Mouse (Mus musculus): Measurements from ENCODE around the gene Sqstm1. TPM values are rescaled to one million over a fixed set of nuclear protein-coding genes. Genes with fewer than 3 reads are reported as not detected.

The Sqstm1 gene
- polyA plus RNA-seq, 1 experiment from 2014 or later = 193 TPM

DNA sequence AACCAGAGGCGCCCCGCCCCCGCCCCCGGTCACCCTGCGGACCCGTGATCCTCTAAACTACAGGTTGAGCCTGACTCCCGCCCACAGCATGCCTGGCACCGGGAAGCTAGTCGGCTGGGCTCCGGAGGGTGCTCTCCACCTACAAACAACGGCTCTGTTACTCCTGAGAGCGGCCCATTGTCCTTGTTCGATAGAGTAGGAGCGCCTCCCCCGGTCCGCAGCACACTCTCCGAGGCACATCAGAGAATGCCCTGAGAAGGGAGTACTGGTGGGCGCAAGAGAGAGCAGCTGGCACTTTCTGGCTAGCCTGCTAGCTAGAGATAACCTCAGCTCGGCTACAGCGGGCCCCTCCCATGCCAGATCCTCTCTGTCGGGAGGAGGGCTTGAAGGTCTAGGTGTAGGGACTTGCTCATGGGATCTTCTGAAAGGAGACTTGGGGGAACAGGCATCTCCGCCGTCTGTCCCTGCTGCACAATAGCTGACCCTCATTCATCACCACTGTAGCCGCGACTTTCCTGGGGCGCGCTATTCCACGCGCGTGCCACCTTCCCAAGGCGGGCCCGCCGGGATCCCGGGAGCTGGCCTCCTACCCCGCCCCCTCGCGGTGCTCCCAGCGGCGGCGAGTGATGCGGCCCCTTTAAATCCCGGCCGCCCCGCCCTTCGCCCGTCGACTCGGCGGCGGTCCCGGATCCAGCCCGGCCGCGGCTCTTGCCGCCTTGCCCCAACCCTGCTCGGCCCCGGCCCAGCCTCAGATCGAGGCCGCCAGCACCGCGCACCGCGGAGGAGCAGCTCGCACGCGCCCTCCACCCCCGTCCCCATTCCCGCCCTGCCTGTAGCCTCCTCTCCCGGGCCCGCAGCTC lies 14.3 kb upstream of the Sqstm1 start:
- ATAC-seq = peak; percentile 88
- H3K27me3 ChIP-seq (replicated peaks; ENCODE audit: control insufficient read depth, insufficient read depth, low read length) = no peaks in the 10 kb centered on the region
- H3K9ac ChIP-seq (ENCODE audit: low read depth, low read length) = peak overlapping the region; percentile 97
- H3K4me3 ChIP-seq (ENCODE audit: low read length) = peak overlapping the region; percentile 97
- peaks cover 38% of the 10 kb centered on the region for H3K4me1 ChIP-seq (ENCODE audit: control insufficient read depth, insufficient read depth, low read length)
- H3K27ac ChIP-seq (ENCODE audit: low read length) = peak overlapping the region; percentile 91
- H3K4me2 ChIP-seq (ENCODE audit: low read depth, low read length) = peak overlapping the region; percentile 89
- no peaks in the 10 kb centered on the region for H3K9me3 ChIP-seq (ENCODE audit: control insufficient read depth, low read length)
- no peaks in the 10 kb centered on the region for H3K36me3 ChIP-seq (ENCODE audit: control insufficient read depth, insufficient read depth, low read length)
- WGBS = under 1% methylated on average over 70 of the region's 70 CpGs

- peaks cover 31% of the 10 kb centered on the region for H3K4me1 ChIP-seq (ENCODE audit: control insufficient read depth, insufficient read depth, low read length)
- 6% methylated on average over 17 of the region's 17 CpGs for WGBS
- peak overlapping the region; percentile 97 for H3K9ac ChIP-seq (ENCODE audit: low read depth, low read length)
- no peaks in the 10 kb centered on the region for H3K27me3 ChIP-seq (replicated peaks; ENCODE audit: control insufficient read depth, insufficient read depth, low read length)
- H3K4me2 ChIP-seq (ENCODE audit: low read depth, low read length) = peak overlapping the region; percentile 89
- H3K4me3 ChIP-seq (ENCODE audit: low read length) = peak overlapping the region; percentile 97
- ATAC-seq = peak; percentile 9
- peak overlapping the region; percentile 91 for H3K27ac ChIP-seq (ENCODE audit: low read length)
- no peaks in the 10 kb centered on the region for H3K9me3 ChIP-seq (ENCODE audit: control insufficient read depth, low read length)
- H3K36me3 ChIP-seq (ENCODE audit: control insufficient read depth, insufficient read depth, low read length) = no peaks in the 10 kb centered on the region
These were observed 13.4 kb upstream of the Sqstm1 start for GRCm38 (mm10) chr11:50223783-50224662.

GRCm38 (mm10) chr11:50222559-50223276 lies 12.1 kb upstream of the Sqstm1 start:
- Histone ChIP-seq H3K36me3 (ENCODE audit: control insufficient read depth, insufficient read depth, low read length) (no peaks in the 10 kb centered on the region), H3K27ac (ENCODE audit: low read length) (no peak overlapping the region), H3K9ac (ENCODE audit: low read depth, low read length) (no peak overlapping the region; the same call in 1 of the 2 replicates), H3K4me2 (ENCODE audit: low read depth, low read length) (peak overlapping the region; percentile 89), H3K4me1 (ENCODE audit: control insufficient read depth, insufficient read depth, low read length) (peaks cover 26% of the 10 kb centered on the region), H3K9me3 (ENCODE audit: control insufficient read depth, low read length) (no peaks in the 10 kb centered on the region), H3K4me3 (ENCODE audit: low read length) (peak overlapping the region; percentile 97; the same call in 1 of the 2 replicates), H3K27me3 (replicated peaks; ENCODE audit: control insufficient read depth, insufficient read depth, low read length) (no peaks in the 10 kb centered on the region)
- ATAC-seq = no peak
- 54% methylated on average over 7 of the region's 7 CpGs for WGBS

DNA sequence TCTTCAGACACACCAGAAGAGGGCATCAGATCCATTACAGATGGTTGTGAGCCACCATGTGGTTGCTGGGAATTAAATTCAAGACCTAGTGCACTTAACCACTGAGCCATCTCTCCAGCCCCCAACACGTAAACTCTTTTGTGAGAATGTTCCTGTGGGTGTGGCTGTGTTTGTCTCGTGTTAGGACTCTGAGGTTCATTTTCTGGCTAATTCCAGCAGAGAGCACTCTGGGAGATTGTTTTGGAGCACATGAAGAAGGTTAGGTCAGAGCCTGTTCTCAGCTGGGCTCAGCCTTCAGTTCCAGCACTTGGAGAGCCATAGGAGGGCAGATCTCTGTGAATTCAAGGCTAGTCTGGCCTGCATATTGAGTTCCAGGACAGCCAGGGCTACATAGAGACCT lies 9.2 kb upstream of the Sqstm1 start:
- no peak overlapping the region for H3K4me3 ChIP-seq (ENCODE audit: low read length)
- H3K36me3 ChIP-seq (ENCODE audit: control insufficient read depth, insufficient read depth, low read length) = no peaks in the 10 kb centered on the region
- no peaks in the 10 kb centered on the region for H3K27me3 ChIP-seq (replicated peaks; ENCODE audit: control insufficient read depth, insufficient read depth, low read length)
- H3K9me3 ChIP-seq (ENCODE audit: control insufficient read depth, low read length) = no peaks in the 10 kb centered on the region
- WGBS = 42% methylated on average over 2 of the region's 2 CpGs
- ATAC-seq = no peak
- H3K27ac ChIP-seq (ENCODE audit: low read length) = no peak overlapping the region
- no peak overlapping the region for H3K9ac ChIP-seq (ENCODE audit: low read depth, low read length)
- peaks cover 23% of the 10 kb centered on the region for H3K4me1 ChIP-seq (ENCODE audit: control insufficient read depth, insufficient read depth, low read length)
- no peak overlapping the region for H3K4me2 ChIP-seq (ENCODE audit: low read depth, low read length)

DNA sequence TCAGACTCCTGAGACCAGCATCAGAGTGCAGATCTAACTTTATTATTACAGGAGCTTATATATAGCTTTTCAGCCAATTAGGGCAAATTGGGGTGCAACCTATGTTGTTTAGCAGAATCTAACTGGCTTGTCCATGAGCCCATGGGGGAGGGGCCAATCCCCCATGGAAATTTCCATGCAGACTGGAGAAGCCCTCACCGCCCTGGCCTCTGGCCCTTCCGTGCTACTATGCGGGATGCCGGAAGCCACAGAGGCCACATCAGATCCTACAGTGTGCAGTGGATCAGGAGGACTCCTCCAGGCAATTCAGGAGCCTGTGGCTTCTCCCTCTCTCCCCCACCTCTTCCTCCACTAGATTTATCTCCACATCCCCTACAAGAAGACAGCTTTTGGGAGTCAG lies 7.2 kb upstream of the Sqstm1 start:
- Histone ChIP-seq H3K9ac (ENCODE audit: low read depth, low read length) (no peak overlapping the region), H3K4me1 (ENCODE audit: control insufficient read depth, insufficient read depth, low read length) (peaks cover 31% of the 10 kb centered on the region), H3K9me3 (ENCODE audit: control insufficient read depth, low read length) (no peaks in the 10 kb centered on the region), H3K36me3 (ENCODE audit: control insufficient read depth, insufficient read depth, low read length) (no peaks in the 10 kb centered on the region), H3K27ac (ENCODE audit: low read length) (peak overlapping the region; percentile 34), H3K4me3 (ENCODE audit: low read length) (no peak overlapping the region), H3K27me3 (replicated peaks; ENCODE audit: control insufficient read depth, insufficient read depth, low read length) (no peaks in the 10 kb centered on the region), H3K4me2 (ENCODE audit: low read depth, low read length) (no peak overlapping the region)
- WGBS = 52% methylated on average over 4 of the region's 4 CpGs
- no peak for ATAC-seq

- H3K4me1 ChIP-seq (ENCODE audit: control insufficient read depth, insufficient read depth, low read length) = peaks cover 36% of the 10 kb centered on the region
- no peaks in the 10 kb centered on the region for H3K27me3 ChIP-seq (replicated peaks; ENCODE audit: control insufficient read depth, insufficient read depth, low read length)
- 69% methylated on average over 4 of the region's 4 CpGs for WGBS
- H3K9ac ChIP-seq (ENCODE audit: low read depth, low read length) = no peak overlapping the region; the same call in 1 of the 2 replicates
- H3K27ac ChIP-seq (ENCODE audit: low read length) = no peak overlapping the region
- no peaks in the 10 kb centered on the region for H3K36me3 ChIP-seq (ENCODE audit: control insufficient read depth, insufficient read depth, low read length)
- ATAC-seq = no peak
- no peak overlapping the region for H3K4me2 ChIP-seq (ENCODE audit: low read depth, low read length)
- no peak overlapping the region for H3K4me3 ChIP-seq (ENCODE audit: low read length)
- no peaks in the 10 kb centered on the region for H3K9me3 ChIP-seq (ENCODE audit: control insufficient read depth, low read length)
These were observed 6.2 kb upstream of the Sqstm1 start for GRCm38 (mm10) chr11:50216724-50217366.

GRCm38 (mm10) chr11:50215633-50216032 lies 5.0 kb upstream of the Sqstm1 start:
- Histone ChIP-seq H3K9me3 (ENCODE audit: control insufficient read depth, low read length) (no peaks in the 10 kb centered on the region), H3K4me3 (ENCODE audit: low read length) (no peak overlapping the region), H3K4me2 (ENCODE audit: low read depth, low read length) (no peak overlapping the region), H3K27ac (ENCODE audit: low read length) (no peak overlapping the region), H3K27me3 (replicated peaks; ENCODE audit: control insufficient read depth, insufficient read depth, low read length) (no peaks in the 10 kb centered on the region), H3K36me3 (ENCODE audit: control insufficient read depth, insufficient read depth, low read length) (no peaks in the 10 kb centered on the region), H3K9ac (ENCODE audit: low read depth, low read length) (no peak overlapping the region), H3K4me1 (ENCODE audit: control insufficient read depth, insufficient read depth, low read length) (peaks cover 42% of the 10 kb centered on the region)
- WGBS = 37% methylated on average over 9 of the region's 9 CpGs
- ATAC-seq = no peak

GRCm38 (mm10) chr11:50214631-50215030 lies 4.0 kb upstream of the Sqstm1 start:
- Histone ChIP-seq H3K27ac (ENCODE audit: low read length) (no peak overlapping the region), H3K9me3 (ENCODE audit: control insufficient read depth, low read length) (no peaks in the 10 kb centered on the region), H3K4me1 (ENCODE audit: control insufficient read depth, insufficient read depth, low read length) (peaks cover 39% of the 10 kb centered on the region), H3K36me3 (ENCODE audit: control insufficient read depth, insufficient read depth, low read length) (no peaks in the 10 kb centered on the region), H3K27me3 (replicated peaks; ENCODE audit: control insufficient read depth, insufficient read depth, low read length) (no peaks in the 10 kb centered on the region), H3K9ac (ENCODE audit: low read depth, low read length) (no peak overlapping the region), H3K4me2 (ENCODE audit: low read depth, low read length) (no peak overlapping the region), H3K4me3 (ENCODE audit: low read length) (no peak overlapping the region)
- WGBS = 89% methylated on average over 6 of the region's 6 CpGs
- ATAC-seq = no peak

Measured in intestine, embryonic 16.5 days (tissue).